Mouse (Mus musculus): ENCODE results near the gene Ahnak. TPM values are rescaled to one million over a fixed set of nuclear protein-coding genes. Genes with fewer than 3 reads are reported as not detected.
"Not testable (repeated sequence)": the region's sequence is repeated elsewhere in the genome, so short reads cannot be mapped to it uniquely, and the experiment has no call there.

Ahnak gene
- polyA plus RNA-seq, 1 experiment from 2014 or later: 4.5 TPM

- no peak overlapping the region for H3K4me2 ChIP-seq (ENCODE audit: low read depth)
- no peak overlapping the region for H3K27ac ChIP-seq (ENCODE audit: low read depth, low read length)
- 79% methylated on average over 1 of the region's 1 CpGs for WGBS
- no peak overlapping the region for H3K4me3 ChIP-seq (ENCODE audit: low read depth, low read length)
- DNase-seq (ENCODE audit: low spot score): no peak
- no peaks in the 10 kb centered on the region for H3K27me3 ChIP-seq (ENCODE audit: control insufficient read depth, insufficient read depth, low read length)
- H3K4me1 ChIP-seq (ENCODE audit: control insufficient read depth, insufficient read depth, low read length): no peaks in the 10 kb centered on the region
- H3K9me3 ChIP-seq (ENCODE audit: control insufficient read depth, low read length): no peaks in the 10 kb centered on the region
- ATAC-seq (ENCODE audit: insufficient read depth, low FRiP score, low TSS enrichment): no peak
- H3K9ac ChIP-seq (ENCODE audit: low read length): no peak overlapping the region
- no peaks in the 10 kb centered on the region for H3K36me3 ChIP-seq (ENCODE audit: control insufficient read depth, insufficient read depth, low read length)
Measured at GRCm38 (mm10) chr19:9107379-9107755, 118.3 kb downstream of the Ahnak start.

GRCm38 (mm10) chr19:9108536-9108935 is 119.5 kb downstream of the Ahnak start:
- WGBS: 88% methylated on average over 1 of the region's 1 CpGs
- ATAC-seq (ENCODE audit: insufficient read depth, low FRiP score, low TSS enrichment) (no peak), DNase-seq (ENCODE audit: low spot score) (no peak)
- Histone ChIP-seq H3K4me3 (ENCODE audit: low read depth, low read length) (no peak overlapping the region), H3K9ac (ENCODE audit: low read length) (no peak overlapping the region), H3K4me2 (ENCODE audit: low read depth) (no peak overlapping the region), H3K4me1 (ENCODE audit: control insufficient read depth, insufficient read depth, low read length) (no peaks in the 10 kb centered on the region), H3K9me3 (ENCODE audit: control insufficient read depth, low read length) (no peaks in the 10 kb centered on the region), H3K36me3 (ENCODE audit: control insufficient read depth, insufficient read depth, low read length) (no peaks in the 10 kb centered on the region), H3K27ac (ENCODE audit: low read depth, low read length) (no peak overlapping the region), H3K27me3 (ENCODE audit: control insufficient read depth, insufficient read depth, low read length) (no peaks in the 10 kb centered on the region)

GRCm38 (mm10) chr19:9110182-9110869 is 121.2 kb downstream of the Ahnak start:
- H3K4me1 ChIP-seq (ENCODE audit: control insufficient read depth, insufficient read depth, low read length): no peaks in the 10 kb centered on the region
- no peak overlapping the region for H3K27ac ChIP-seq (ENCODE audit: low read depth, low read length)
- H3K9me3 ChIP-seq (ENCODE audit: control insufficient read depth, low read length): no peaks in the 10 kb centered on the region
- H3K4me3 ChIP-seq (ENCODE audit: low read depth, low read length): no peak overlapping the region
- H3K4me2 ChIP-seq (ENCODE audit: low read depth): no peak overlapping the region
- no peak overlapping the region for H3K9ac ChIP-seq (ENCODE audit: low read length)
- WGBS: 54% methylated on average over 4 of the region's 4 CpGs
- peak; percentile 77 for ATAC-seq (ENCODE audit: insufficient read depth, low FRiP score, low TSS enrichment)
- no peak for DNase-seq (ENCODE audit: low spot score)
- no peaks in the 10 kb centered on the region for H3K27me3 ChIP-seq (ENCODE audit: control insufficient read depth, insufficient read depth, low read length)
- no peaks in the 10 kb centered on the region for H3K36me3 ChIP-seq (ENCODE audit: control insufficient read depth, insufficient read depth, low read length)

- 71% methylated on average over 8 of the region's 8 CpGs for WGBS
- no peaks in the 10 kb centered on the region for H3K9me3 ChIP-seq (ENCODE audit: control insufficient read depth, low read length)
- H3K4me1 ChIP-seq (ENCODE audit: control insufficient read depth, insufficient read depth, low read length): no peaks in the 10 kb centered on the region
- no peak overlapping the region for H3K27ac ChIP-seq (ENCODE audit: low read depth, low read length)
- ATAC-seq (ENCODE audit: insufficient read depth, low FRiP score, low TSS enrichment) (no peak), DNase-seq (ENCODE audit: low spot score) (no peak)
- no peaks in the 10 kb centered on the region for H3K36me3 ChIP-seq (ENCODE audit: control insufficient read depth, insufficient read depth, low read length)
- H3K27me3 ChIP-seq (ENCODE audit: control insufficient read depth, insufficient read depth, low read length): no peaks in the 10 kb centered on the region
- no peak overlapping the region for H3K4me2 ChIP-seq (ENCODE audit: low read depth)
- no peak overlapping the region for H3K9ac ChIP-seq (ENCODE audit: low read length)
- no peak overlapping the region for H3K4me3 ChIP-seq (ENCODE audit: low read depth, low read length)
Measured at GRCm38 (mm10) chr19:9112043-9112442, 123.0 kb downstream of the Ahnak start.

GRCm38 (mm10) chr19:9116268-9116667 is 127.2 kb downstream of the Ahnak start:
- Histone ChIP-seq H3K4me2 (ENCODE audit: low read depth) (no peak overlapping the region), H3K27me3 (ENCODE audit: control insufficient read depth, insufficient read depth, low read length) (no peaks in the 10 kb centered on the region), H3K27ac (ENCODE audit: low read depth, low read length) (no peak overlapping the region), H3K9me3 (ENCODE audit: control insufficient read depth, low read length) (no peaks in the 10 kb centered on the region), H3K36me3 (ENCODE audit: control insufficient read depth, insufficient read depth, low read length) (no peaks in the 10 kb centered on the region), H3K9ac (ENCODE audit: low read length) (no peak overlapping the region), H3K4me3 (ENCODE audit: low read depth, low read length) (no peak overlapping the region), H3K4me1 (ENCODE audit: control insufficient read depth, insufficient read depth, low read length) (no peaks in the 10 kb centered on the region)
- ATAC-seq (ENCODE audit: insufficient read depth, low FRiP score, low TSS enrichment) (no peak), DNase-seq (ENCODE audit: low spot score) (no peak)
- 85% methylated on average over 4 of the region's 4 CpGs for WGBS

- Histone ChIP-seq H3K9ac (ENCODE audit: low read length) (no peak overlapping the region), H3K4me3 (ENCODE audit: low read depth, low read length) (no peak overlapping the region), H3K27ac (ENCODE audit: low read depth, low read length) (no peak overlapping the region), H3K27me3 (ENCODE audit: control insufficient read depth, insufficient read depth, low read length) (no peaks in the 10 kb centered on the region), H3K4me1 (ENCODE audit: control insufficient read depth, insufficient read depth, low read length) (no peaks in the 10 kb centered on the region), H3K36me3 (ENCODE audit: control insufficient read depth, insufficient read depth, low read length) (no peaks in the 10 kb centered on the region), H3K9me3 (ENCODE audit: control insufficient read depth, low read length) (no peaks in the 10 kb centered on the region), H3K4me2 (ENCODE audit: low read depth) (no peak overlapping the region)
- 95% methylated on average over 5 of the region's 5 CpGs for WGBS
- DNase-seq (ENCODE audit: low spot score) (no peak), ATAC-seq (ENCODE audit: insufficient read depth, low FRiP score, low TSS enrichment) (no peak)
Measured at GRCm38 (mm10) chr19:9117275-9117674, 128.2 kb downstream of the Ahnak start.

- 95% methylated on average over 3 of the region's 3 CpGs for WGBS
- H3K9me3 ChIP-seq (ENCODE audit: control insufficient read depth, low read length): no peaks in the 10 kb centered on the region
- DNase-seq (ENCODE audit: low spot score) (no peak), ATAC-seq (ENCODE audit: insufficient read depth, low FRiP score, low TSS enrichment) (no peak)
- no peaks in the 10 kb centered on the region for H3K4me1 ChIP-seq (ENCODE audit: control insufficient read depth, insufficient read depth, low read length)
- H3K9ac ChIP-seq (ENCODE audit: low read length): no peak overlapping the region
- no peaks in the 10 kb centered on the region for H3K27me3 ChIP-seq (ENCODE audit: control insufficient read depth, insufficient read depth, low read length)
- H3K4me2 ChIP-seq (ENCODE audit: low read depth): no peak overlapping the region
- H3K27ac ChIP-seq (ENCODE audit: low read depth, low read length): no peak overlapping the region
- no peak overlapping the region for H3K4me3 ChIP-seq (ENCODE audit: low read depth, low read length)
- no peaks in the 10 kb centered on the region for H3K36me3 ChIP-seq (ENCODE audit: control insufficient read depth, insufficient read depth, low read length)
Measured at GRCm38 (mm10) chr19:9119655-9120425, 130.8 kb downstream of the Ahnak start.

GRCm38 (mm10) chr19:9122390-9122789 is 133.3 kb downstream of the Ahnak start:
- Histone ChIP-seq H3K36me3 (ENCODE audit: control insufficient read depth, insufficient read depth, low read length) (no peaks in the 10 kb centered on the region), H3K9me3 (ENCODE audit: control insufficient read depth, low read length) (no peaks in the 10 kb centered on the region), H3K4me2 (ENCODE audit: low read depth) (no peak overlapping the region), H3K27ac (ENCODE audit: low read depth, low read length) (no peak overlapping the region), H3K9ac (ENCODE audit: low read length) (no peak overlapping the region), H3K4me1 (ENCODE audit: control insufficient read depth, insufficient read depth, low read length) (no peaks in the 10 kb centered on the region), H3K4me3 (ENCODE audit: low read depth, low read length) (no peak overlapping the region), H3K27me3 (ENCODE audit: control insufficient read depth, insufficient read depth, low read length) (no peaks in the 10 kb centered on the region)
- no peak for DNase-seq (ENCODE audit: low spot score)
- 90% methylated on average over 1 of the region's 1 CpGs for WGBS
- ATAC-seq (ENCODE audit: insufficient read depth, low FRiP score, low TSS enrichment): no peak

- H3K4me2 ChIP-seq (ENCODE audit: low read depth); H3K36me3 ChIP-seq (ENCODE audit: control insufficient read depth, insufficient read depth, low read length); H3K9ac ChIP-seq (ENCODE audit: low read length); H3K9me3 ChIP-seq (ENCODE audit: control insufficient read depth, low read length); H3K4me1 ChIP-seq (ENCODE audit: control insufficient read depth, insufficient read depth, low read length); ATAC-seq (ENCODE audit: insufficient read depth, low FRiP score, low TSS enrichment); H3K27me3 ChIP-seq (ENCODE audit: control insufficient read depth, insufficient read depth, low read length); H3K4me3 ChIP-seq (ENCODE audit: low read depth, low read length); DNase-seq (ENCODE audit: low spot score); H3K27ac ChIP-seq (ENCODE audit: low read depth, low read length): not testable (repeated sequence)
- 92% methylated on average over 2 of the region's 2 CpGs for WGBS
Measured at GRCm38 (mm10) chr19:9123986-9124385, 134.9 kb downstream of the Ahnak start.
